Mouse (Mus musculus) left cerebral cortex, postnatal 10 days (tissue): ENCODE data around the gene Ano8. TPM values are rescaled to one million over a fixed set of nuclear protein-coding genes. Genes with fewer than 3 reads are reported as not detected.

Experiments
- DNase-seq, 2 experiments: peaks; one replicate each; pipeline ENCODE4 v3.0.0; 2021 to 2022; ENCODE audit warnings: low spot score in 2 of 2, mixed read lengths in 1 of 2; ENCODE audit errors: extremely low spot score in 1 of 2
- intact Hi-C: fragments of 180-260 bp; cut with DNase I; formaldehyde crosslinking; loops from one replicate; pipeline ENCODE4 v1.15.1; 2025
- total RNA-seq, 2 experiments: library from RNA; stranded (reverse); gene quantifications; 2 replicates each; pipeline ENCODE4 v1.2.3; 2021

Gene Ano8
- total RNA-seq, 2 experiments from 2014 or later, result 67.7 to 71.5 TPM

- no peak for DNase-seq
- intact Hi-C loops, result no loop called here
Observed at GRCm38 (mm10) chr8:71505979-71506378, 20.2 kb upstream of the Ano8 start.

GRCm38 (mm10) chr8:71505326-71505725 lies 19.6 kb upstream of the Ano8 start:
- no peak for DNase-seq
- intact Hi-C loops, result no loop called here

GRCm38 (mm10) chr8:71504349-71504748 lies 18.6 kb upstream of the Ano8 start:
- intact Hi-C loops, result no loop called here
- no peak for DNase-seq

- intact Hi-C loops, result no loop called here
- DNase-seq, result no peak
Observed at GRCm38 (mm10) chr8:71498816-71499690, 13.3 kb upstream of the Ano8 start.

- intact Hi-C loops, result no loop called here
- DNase-seq, result no peak
Observed at GRCm38 (mm10) chr8:71497881-71498501, 12.2 kb upstream of the Ano8 start.

DNA sequence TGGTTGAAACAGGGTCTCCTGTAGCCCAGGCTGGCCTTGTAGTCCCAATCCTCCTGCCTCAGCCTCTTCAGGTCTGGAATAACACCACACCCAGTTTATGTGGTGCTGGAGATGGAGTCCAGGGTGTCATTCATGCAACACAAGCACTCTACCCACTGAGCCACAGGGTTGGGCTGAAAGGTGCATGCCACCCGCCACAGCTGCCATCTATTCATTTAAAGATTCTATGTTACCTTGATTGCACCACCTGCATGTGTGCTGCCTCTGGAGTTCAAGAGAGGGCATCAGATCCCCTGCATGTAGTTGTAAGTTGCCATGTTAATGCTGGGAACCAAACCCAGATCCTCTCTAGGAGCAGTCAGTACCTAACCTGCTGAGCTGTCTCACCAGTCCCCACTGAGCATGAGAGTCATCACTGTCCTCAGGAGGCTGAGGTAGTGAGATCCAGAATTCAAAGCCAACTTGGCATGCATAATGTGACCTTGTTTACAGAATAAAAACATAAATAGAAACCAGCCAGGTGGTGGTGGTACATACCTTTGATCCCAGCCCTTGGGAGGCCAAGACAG lies 11.4 kb upstream of the Ano8 start:
- DNase-seq, result no peak
- intact Hi-C loops, result no loop called here

DNA sequence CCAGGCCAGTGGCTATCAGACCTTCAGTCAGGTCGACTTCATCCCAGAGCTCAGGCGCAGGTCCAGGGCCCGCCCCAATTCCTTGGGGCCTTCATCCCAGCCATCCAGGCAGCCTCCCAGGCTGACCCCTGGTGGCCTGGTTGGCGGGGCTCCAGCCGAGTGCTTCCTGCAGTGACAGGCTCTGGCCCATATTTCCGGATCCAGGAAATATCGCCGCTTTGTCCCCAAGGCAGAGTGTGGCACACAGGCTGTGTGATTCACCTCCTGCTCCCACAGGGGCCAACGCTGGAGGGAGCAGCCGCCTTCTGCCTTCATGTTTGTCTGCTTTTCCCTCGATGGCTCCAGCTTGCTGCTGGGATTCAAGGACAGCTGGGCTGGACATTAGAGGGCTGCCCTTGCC lies 10.7 kb upstream of the Ano8 start:
- intact Hi-C loops, result no loop called here
- DNase-seq, result peak in 1 of 2 experiments; percentile 91

DNA sequence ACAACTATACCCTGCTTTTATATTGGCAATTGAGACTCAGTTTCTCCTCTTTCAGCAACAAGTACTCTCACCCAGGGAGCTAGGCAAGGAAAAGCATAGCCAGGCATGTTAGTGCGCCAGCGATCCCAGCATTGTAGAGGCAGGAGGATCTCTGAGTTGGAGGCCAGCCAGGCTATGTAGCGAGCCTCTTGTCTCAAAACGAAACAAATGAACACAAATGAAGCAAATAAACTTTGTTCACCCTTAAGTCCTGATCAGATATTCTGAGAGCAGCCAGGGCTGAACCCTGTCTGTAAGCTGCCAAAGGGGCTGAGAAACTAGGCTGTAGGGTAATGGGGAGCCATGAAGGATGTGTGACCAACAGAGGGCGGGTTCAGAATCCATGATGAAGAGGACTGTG lies 10.0 kb upstream of the Ano8 start:
- intact Hi-C loops, result loop anchor here (2.0 kb wide), 1 partner anchor 25 kb away; no protein-coding TSS in a partner anchor
- DNase-seq, result no peak

DNA sequence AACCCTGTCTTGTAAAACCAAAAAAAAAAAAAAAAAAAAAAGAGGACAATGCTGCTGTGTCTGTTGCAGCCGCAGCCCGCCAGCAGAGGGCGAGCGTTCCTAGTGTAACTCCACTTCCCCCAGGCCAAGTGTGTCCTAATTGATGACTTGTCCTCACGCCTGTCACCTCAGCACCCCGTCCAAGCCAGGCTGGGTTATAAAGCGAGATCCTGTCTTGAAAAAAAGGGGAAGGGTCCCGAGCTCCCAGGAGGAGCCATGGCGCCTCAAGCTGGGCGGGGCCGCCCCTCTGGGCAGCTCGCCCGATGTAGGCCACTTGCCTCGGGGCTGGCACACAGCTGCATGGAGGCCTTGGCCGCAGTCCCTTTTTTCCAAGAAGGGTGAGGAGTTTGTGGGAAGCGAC lies 9.3 kb upstream of the Ano8 start:
- intact Hi-C loops, result loop anchor here (2.0 kb wide), 1 partner anchor 26 kb away; no protein-coding TSS in a partner anchor

DNA sequence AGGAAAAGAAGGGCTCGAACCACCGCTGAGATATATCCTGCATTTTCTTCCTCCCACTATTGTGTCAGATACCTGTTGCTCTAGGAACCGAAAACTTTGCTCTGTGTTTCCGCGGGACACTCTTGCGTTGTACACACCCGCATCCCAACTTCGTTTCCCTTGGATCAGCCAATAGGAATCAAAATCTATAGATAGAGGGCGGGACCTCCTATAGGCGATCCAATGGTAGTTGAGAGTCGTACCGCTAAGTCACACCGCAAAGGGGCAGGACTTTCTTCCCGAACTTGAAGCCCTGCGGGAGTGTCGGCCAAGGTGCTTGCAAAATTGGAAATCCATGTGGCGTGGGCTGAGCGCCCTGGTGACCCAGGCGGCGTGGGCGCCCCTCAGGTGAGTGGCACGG lies 2.7 kb upstream of the Ano8 start:
- DNase-seq, result peak; percentile 87 to 94
- intact Hi-C loops, result no loop called here

More for the DNA sequence above, 9.3 kb upstream of the Ano8 start:
- DNase-seq, result peak in 1 of 2 experiments; percentile 88

DNA sequence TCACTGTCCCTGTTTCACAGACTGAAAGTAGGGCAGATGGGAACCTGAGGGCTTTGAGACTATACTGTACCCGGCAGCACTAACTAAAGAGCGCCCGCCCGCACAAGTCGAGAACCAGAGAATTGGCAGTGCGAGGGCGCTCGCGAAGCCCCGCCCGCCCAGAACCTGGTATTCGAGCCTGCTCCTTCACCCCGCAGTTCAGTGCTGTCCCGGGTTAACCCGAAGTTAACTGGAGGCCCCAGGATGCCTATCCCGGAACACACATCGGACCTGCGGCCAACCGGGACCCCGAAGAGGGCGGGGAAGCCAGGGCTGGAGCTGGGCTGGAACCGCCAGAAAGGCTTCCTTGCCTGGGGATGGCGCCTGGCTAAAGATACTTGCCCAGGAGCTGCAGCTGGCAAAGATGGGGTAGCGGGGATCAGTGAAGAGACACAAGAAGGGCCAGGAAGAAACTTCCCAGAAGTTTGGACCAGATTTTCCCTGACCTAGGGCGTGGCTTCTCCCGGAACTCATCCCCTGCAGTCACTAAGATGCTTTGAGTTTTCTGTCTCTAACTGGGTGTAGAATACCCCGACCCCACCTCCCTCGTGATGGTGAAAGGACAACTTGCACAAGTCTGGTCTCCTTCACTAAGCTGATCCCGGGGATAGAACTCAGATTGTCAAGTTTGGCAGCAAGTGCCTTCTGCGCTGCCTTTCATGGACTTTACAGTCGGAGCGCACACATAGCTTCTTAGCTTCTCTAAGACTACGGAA lies 2.1 kb upstream of the Ano8 start, which contains the start of gene Gtpbp3:
Gene Gtpbp3, plus strand, starts transcription at position 413 of the 755 bp plus-strand sequence.
- intact Hi-C loops, result no loop called here

GRCm38 (mm10) chr8:71486136-71486529 lies 370 bp upstream of the Ano8 start:
- DNase-seq, result no peak
- intact Hi-C loops, result no loop called here

More for the DNA sequence above, 2.1 kb upstream of the Ano8 start, which contains the start of gene Gtpbp3:
- DNase-seq, result peak; percentile 73 to 88

DNA sequence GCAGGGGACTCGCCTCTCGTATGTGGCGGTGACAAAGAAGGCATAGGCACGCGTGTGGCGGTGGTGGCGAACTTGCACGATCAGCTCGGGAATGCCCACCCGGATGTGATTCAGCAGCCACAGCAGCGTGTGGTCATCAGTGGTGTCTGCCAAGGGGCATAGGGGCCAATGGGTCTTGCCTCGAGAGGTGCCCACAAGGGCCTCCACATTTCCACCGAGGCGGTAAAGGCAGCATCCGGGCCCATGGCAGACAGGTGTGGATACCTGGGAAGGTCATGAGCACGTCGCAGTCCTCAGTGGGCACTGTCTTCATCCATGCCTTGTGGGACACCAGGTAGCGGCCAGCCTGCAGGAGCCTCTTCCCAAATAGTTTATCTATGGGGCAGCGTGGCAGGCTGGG lies 1.0 kb downstream of the Ano8 start:
- no peak for DNase-seq
- intact Hi-C loops, result no loop called here

GRCm38 (mm10) chr8:71483932-71484331 lies 1.8 kb downstream of the Ano8 start:
- intact Hi-C loops, result no loop called here
- DNase-seq, result no peak

GRCm38 (mm10) chr8:71478943-71479342 lies 6.8 kb downstream of the Ano8 start:
- DNase-seq, result no peak
- intact Hi-C loops, result no loop called here

- intact Hi-C loops, result no loop called here
- DNase-seq, result peak in 1 of 2 experiments; percentile 66
Observed at GRCm38 (mm10) chr8:71477196-71477845, 8.4 kb downstream of the Ano8 start.

DNA sequence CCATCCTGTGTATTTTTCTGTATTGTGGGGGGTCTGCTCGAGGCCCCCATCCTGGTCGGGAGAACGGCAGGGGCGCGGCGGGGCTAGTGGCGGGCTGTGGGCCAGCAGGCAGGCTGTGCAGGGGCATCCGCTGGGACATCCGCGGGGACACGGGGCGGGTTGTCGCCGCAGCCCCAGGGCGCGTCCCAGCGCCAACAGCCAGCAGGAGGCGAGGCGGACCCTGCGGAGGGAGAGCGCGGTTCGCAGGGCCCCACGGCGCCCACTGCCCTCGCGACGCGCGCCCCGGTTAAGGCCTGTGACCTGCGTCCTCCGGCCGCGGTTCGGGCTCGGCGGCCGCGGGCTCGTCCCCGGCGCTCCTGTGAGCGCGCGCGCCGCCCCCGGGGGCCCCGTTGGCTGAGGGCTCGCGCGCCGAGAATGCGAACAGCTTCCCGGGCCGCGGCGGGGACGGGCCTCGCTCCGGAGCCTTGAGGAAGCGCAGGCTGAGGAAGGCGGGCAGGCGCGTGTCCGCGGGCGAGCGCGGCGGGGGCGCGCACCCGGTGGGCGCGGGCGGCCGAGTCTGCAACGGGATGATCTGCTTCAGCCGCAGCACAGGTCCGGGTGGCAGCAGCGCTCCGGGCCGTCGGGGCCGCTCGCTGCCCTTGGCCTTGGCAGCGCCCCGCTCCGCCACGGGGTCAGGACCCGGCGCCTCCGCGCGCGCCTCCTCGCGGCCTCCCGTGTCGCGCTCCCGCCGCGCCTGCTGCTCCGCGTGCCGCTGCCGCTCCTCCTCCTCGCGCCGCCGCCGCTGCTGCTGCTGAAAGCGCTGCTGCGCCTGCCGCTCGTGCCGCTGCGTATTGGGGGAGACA lies 9.4 kb downstream of the Ano8 start:
- intact Hi-C loops, result no loop called here
- peak; percentile 62 to 92 for DNase-seq

DNA sequence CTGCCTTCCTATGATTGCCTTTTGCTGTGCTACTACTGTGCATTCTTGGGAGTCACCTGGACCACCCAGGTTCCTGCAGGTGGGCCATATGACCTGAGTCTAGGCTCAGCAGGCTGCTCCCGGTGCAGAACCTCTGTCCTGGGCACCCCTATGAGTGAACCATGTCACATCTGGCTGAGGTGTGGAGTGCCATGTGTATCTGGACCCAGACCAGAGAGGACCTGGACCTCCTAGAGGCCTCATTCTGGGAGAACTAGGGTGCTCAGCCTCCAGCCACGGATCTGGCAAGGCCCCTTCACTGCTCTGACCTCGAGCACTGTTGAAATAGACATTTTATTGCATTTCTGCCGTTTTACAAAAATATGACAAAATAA lies 10.1 kb downstream of the Ano8 start:
- intact Hi-C loops, result no loop called here
- DNase-seq, result peak in 1 of 2 experiments; percentile 31
